Mouse (Mus musculus) brain, embryonic 14.5 days (tissue): Measurements from ENCODE around the gene Usp36.

Experiments
- CTCF ChIP-seq: fragments of 200-500 bp; IDR thresholded peaks from 2 replicates; pipeline ENCODE4 v1.5.1; 2012; ENCODE audit warnings: inconsistent platforms, mild to moderate bottlenecking, moderate library complexity, borderline replicate concordance; ENCODE audit not compliant: insufficient read depth, insufficient read length; ENCODE audit errors: extremely low read depth
- POLR2A ChIP-seq: fragments of 200-500 bp; IDR thresholded peaks from 2 replicates; pipeline ENCODE4 v1.6.1; 2012; ENCODE audit warnings: mild to moderate bottlenecking, inconsistent platforms, borderline replicate concordance; ENCODE audit not compliant: poor library complexity, insufficient read depth, insufficient read length, severe bottlenecking; ENCODE audit errors: extremely low read depth

GRCm38 (mm10) chr11:118317129-118317528 lies 27.1 kb upstream of the Usp36 start:
- TF ChIP-seq POLR2A, result no peak
- TF ChIP-seq CTCF, result peak; percentile 85
